Mouse (Mus musculus) heart, postnatal 14 days (tissue): Measurements from ENCODE around the gene Vwa8. TPM values are rescaled to one million over a fixed set of nuclear protein-coding genes. Genes with fewer than 3 reads are reported as not detected.
A peak's percentile ranks its signal among the peaks of the same experiment; 100 is the strongest.

Experiments
- DNase-seq, 2 experiments: peaks; one replicate each; pipeline ENCODE4 v3.0.0; 2021 to 2022
- intact Hi-C: fragments of 180-260 bp; cut with DNase I; formaldehyde crosslinking; loops from one replicate; pipeline ENCODE4 v1.15.1; 2025
- total RNA-seq, 2 experiments: library from RNA; stranded (reverse); gene quantifications; 2 replicates each; pipeline ENCODE4 v1.2.3; 2021

Gene Vwa8
- total RNA-seq, 2 experiments from 2014 or later: 171 to 181 TPM

- intact Hi-C loops: loop anchor here (5.0 kb wide), 1 partner anchor 172 kb away; no protein-coding TSS in a partner anchor
- DNase-seq: peak in 1 of 2 experiments; percentile 34
These were observed 286.1 kb downstream of the Vwa8 start for GRCm38 (mm10) chr14:79134891-79135334.

- intact Hi-C loops: loop anchor here (5.0 kb wide), 1 partner anchor 172 kb away; no protein-coding TSS in a partner anchor
- DNase-seq: no peak
These were observed 286.6 kb downstream of the Vwa8 start for GRCm38 (mm10) chr14:79135441-79135840.

- DNase-seq: no peak
- intact Hi-C loops: loop anchor here (5.0 kb wide), 1 partner anchor 171 kb away; no protein-coding TSS in a partner anchor
These were observed 287.7 kb downstream of the Vwa8 start for GRCm38 (mm10) chr14:79136585-79136984.

GRCm38 (mm10) chr14:79137100-79137499, 288.2 kb downstream of the Vwa8 start:
- intact Hi-C loops: loop anchor here (5.0 kb wide), 1 partner anchor 170 kb away; no protein-coding TSS in a partner anchor

GRCm38 (mm10) chr14:79139096-79139651, 290.3 kb downstream of the Vwa8 start:
- DNase-seq: no peak
- intact Hi-C loops: loop anchor here (5.0 kb wide), 1 partner anchor 168 kb away; no protein-coding TSS in a partner anchor

More at GRCm38 (mm10) chr14:79137100-79137499, 288.2 kb downstream of the Vwa8 start:
- DNase-seq: no peak

- DNase-seq: peak; percentile 43 to 51
These were observed 291.3 kb downstream of the Vwa8 start for GRCm38 (mm10) chr14:79139918-79140825.

GRCm38 (mm10) chr14:79140826-79141219, 292.0 kb downstream of the Vwa8 start:
- DNase-seq: peak; percentile 47 to 59
- intact Hi-C loops: no loop called here

More at GRCm38 (mm10) chr14:79139918-79140825, 291.3 kb downstream of the Vwa8 start:
- intact Hi-C loops: loop anchor here (5.0 kb wide), 1 partner anchor 167 kb away; no protein-coding TSS in a partner anchor

GRCm38 (mm10) chr14:79142342-79142741, 293.5 kb downstream of the Vwa8 start:
- intact Hi-C loops: no loop called here
- DNase-seq: no peak

- DNase-seq: no peak
- intact Hi-C loops: no loop called here
These were observed 294.8 kb downstream of the Vwa8 start for GRCm38 (mm10) chr14:79143696-79144095.

GRCm38 (mm10) chr14:79144278-79145224, 295.7 kb downstream of the Vwa8 start:
- intact Hi-C loops: no loop called here
- no peak for DNase-seq

- intact Hi-C loops: no loop called here
- no peak for DNase-seq
These were observed 302.9 kb downstream of the Vwa8 start for GRCm38 (mm10) chr14:79151711-79152110.

- intact Hi-C loops: no loop called here
- no peak for DNase-seq
These were observed 305.0 kb downstream of the Vwa8 start for GRCm38 (mm10) chr14:79153896-79154295.

- DNase-seq: no peak
- intact Hi-C loops: no loop called here
These were observed 306.1 kb downstream of the Vwa8 start for GRCm38 (mm10) chr14:79154961-79155360.

- intact Hi-C loops: loop anchor here (1.0 kb wide), 1 partner anchor 23 kb away; no protein-coding TSS in a partner anchor
- no peak for DNase-seq
These were observed 307.9 kb downstream of the Vwa8 start for GRCm38 (mm10) chr14:79156526-79157411.

GRCm38 (mm10) chr14:79157451-79158218, 308.8 kb downstream of the Vwa8 start:
- intact Hi-C loops: loop anchor here (1.0 kb wide), 1 partner anchor 22 kb away; no protein-coding TSS in a partner anchor
- DNase-seq: peak; percentile 67 to 68

- no peak for DNase-seq
- intact Hi-C loops: no loop called here
These were observed 309.3 kb downstream of the Vwa8 start for GRCm38 (mm10) chr14:79158219-79158521.

GRCm38 (mm10) chr14:79158673-79159200, 309.9 kb downstream of the Vwa8 start:
- DNase-seq: no peak
- intact Hi-C loops: no loop called here

- intact Hi-C loops: no loop called here
These were observed 310.6 kb downstream of the Vwa8 start for GRCm38 (mm10) chr14:79159451-79159850.

More at GRCm38 (mm10) chr14:79159451-79159850, 310.6 kb downstream of the Vwa8 start:
- DNase-seq: no peak
